Mouse (Mus musculus) E14TG2a.4 (cell line): Measurements from ENCODE around the gene Smurf2.

Source experiments
- H3K27me3 ChIP-seq: 2 replicates; pipeline ENCODE4 v1.6.1; 2014; ENCODE audit warnings: low read length, control low read depth; ENCODE audit not compliant: insufficient read depth
- H3K36me3 ChIP-seq: 2 replicates; pipeline ENCODE4 v1.6.1; 2014; ENCODE audit warnings: low read length, control low read depth; ENCODE audit not compliant: insufficient read depth
- H3K4me1 ChIP-seq: replicated peaks from 2 replicates; pipeline ENCODE4 v1.6.1; 2014; ENCODE audit warnings: low read depth, low read length, control low read depth
- H3K4me3 ChIP-seq: replicated peaks from 2 replicates; pipeline ENCODE4 v1.5.1; 2014; ENCODE audit warnings: mild to moderate bottlenecking, low read length
- H3K9me3 ChIP-seq: 2 replicates; pipeline ENCODE4 v1.6.1; 2014; ENCODE audit warnings: low read length, control low read depth
- CTCF ChIP-seq: conservative IDR thresholded peaks from 2 replicates; pipeline ENCODE4 v1.5.1; 2014; ENCODE audit warnings: low read length
- NANOG ChIP-seq: IDR thresholded peaks from 2 replicates; pipeline ENCODE4 v1.6.1; 2014; ENCODE audit warnings: borderline replicate concordance, low read length, mixed read lengths
- POU5F1 ChIP-seq: IDR thresholded peaks from 2 replicates; pipeline ENCODE4 v1.6.1; 2014; ENCODE audit warnings: low read length, borderline replicate concordance

Gene Smurf2

GRCm38 (mm10) chr11:106919612-106920550, 634 bp downstream of the Smurf2 start:
- Histone ChIP-seq H3K36me3 (no peaks in the 10 kb centered on the region), H3K9me3 (no peaks in the 10 kb centered on the region), H3K27me3 (0 out of 2 replicates have a peak, but pooled peaks cover 5% of the 10 kb centered on the region), H3K4me3 (peak overlapping the region; percentile 89), H3K4me1 (peaks cover 17% of the 10 kb centered on the region)
- TF ChIP-seq POU5F1 = no peak
- no peak for TF ChIP-seq CTCF
- TF ChIP-seq NANOG = no peak

DNA sequence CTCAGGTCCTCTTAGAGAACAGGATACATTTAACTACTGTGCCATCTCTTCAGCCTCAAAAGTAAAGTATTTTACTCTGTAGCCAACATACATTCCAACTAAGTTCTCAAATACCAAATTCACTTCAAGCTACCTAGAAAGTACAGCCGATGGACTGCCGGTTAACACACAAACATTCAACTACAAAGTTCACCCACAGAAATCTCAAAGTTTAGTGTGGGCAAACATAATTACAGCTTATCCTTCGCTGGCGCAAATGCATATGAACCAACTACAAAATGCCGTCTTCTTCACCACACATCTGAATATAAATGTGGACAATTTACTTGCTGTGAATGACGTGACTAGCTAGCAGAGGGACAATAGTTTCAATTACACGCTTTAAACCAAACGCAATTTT, 1.6 kb downstream of the Smurf2 start:
- TF ChIP-seq NANOG = no peak
- no peak for TF ChIP-seq CTCF
- no peak for TF ChIP-seq POU5F1
- H3K27me3 ChIP-seq = no peaks in the 10 kb centered on the region
- peak overlapping the region; percentile 89 for H3K4me3 ChIP-seq
- no peaks in the 10 kb centered on the region for H3K9me3 ChIP-seq
- H3K36me3 ChIP-seq = no peaks in the 10 kb centered on the region
- peaks cover 17% of the 10 kb centered on the region for H3K4me1 ChIP-seq

DNA sequence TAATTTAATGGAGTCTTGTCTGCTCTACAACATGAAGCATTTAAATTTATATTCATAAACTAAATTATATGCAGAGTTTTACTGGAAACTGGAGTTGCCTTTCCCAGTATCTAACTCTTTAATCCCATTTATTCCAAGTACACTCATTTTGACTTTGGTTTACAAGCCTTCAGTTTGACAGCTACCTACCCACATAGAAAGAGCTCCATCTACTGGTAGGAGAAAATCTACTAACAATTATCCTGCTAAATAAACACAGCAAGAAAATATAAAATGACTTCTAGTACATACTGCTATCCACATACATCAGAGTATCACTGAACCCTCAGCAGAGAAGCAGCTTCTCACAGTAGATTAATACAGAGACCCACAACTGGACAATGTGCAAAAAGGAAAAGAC, 9.3 kb downstream of the Smurf2 start:
- H3K27me3 ChIP-seq = no peaks in the 10 kb centered on the region
- H3K36me3 ChIP-seq = no peaks in the 10 kb centered on the region
- peak; percentile 45 for TF ChIP-seq CTCF
- TF ChIP-seq POU5F1 = no peak
- TF ChIP-seq NANOG = no peak
- H3K4me1 ChIP-seq = peaks cover 15% of the 10 kb centered on the region; the same call in 1 of the 2 replicates
- no peaks in the 10 kb centered on the region for H3K9me3 ChIP-seq
- H3K4me3 ChIP-seq = no peak overlapping the region

DNA sequence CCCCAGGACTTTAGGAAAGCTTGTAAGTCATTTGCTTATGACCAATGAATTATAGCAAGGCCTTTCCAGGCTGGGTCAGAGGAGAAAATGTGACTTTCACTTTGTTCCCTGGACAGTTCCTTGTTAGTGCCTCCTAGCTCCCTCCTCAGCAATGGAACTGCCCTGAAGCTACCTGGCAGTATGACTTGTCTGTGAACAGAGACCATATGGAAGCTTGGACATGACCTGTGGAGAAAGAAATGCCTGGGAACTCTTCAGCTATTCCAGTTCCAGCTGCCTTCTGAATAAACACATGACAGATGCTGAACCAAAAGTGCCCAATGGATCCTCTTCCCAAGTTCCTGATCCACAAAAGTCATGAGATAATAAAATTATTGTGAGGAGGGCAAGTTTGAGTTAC, 12.5 kb downstream of the Smurf2 start:
- Histone ChIP-seq H3K9me3 (no peaks in the 10 kb centered on the region), H3K4me1 (peaks cover 29% of the 10 kb centered on the region), H3K27me3 (no peaks in the 10 kb centered on the region), H3K36me3 (peaks cover 4% of the 10 kb centered on the region; the same call in 1 of the 2 replicates), H3K4me3 (no peak overlapping the region)
- TF ChIP-seq NANOG = no peak

DNA sequence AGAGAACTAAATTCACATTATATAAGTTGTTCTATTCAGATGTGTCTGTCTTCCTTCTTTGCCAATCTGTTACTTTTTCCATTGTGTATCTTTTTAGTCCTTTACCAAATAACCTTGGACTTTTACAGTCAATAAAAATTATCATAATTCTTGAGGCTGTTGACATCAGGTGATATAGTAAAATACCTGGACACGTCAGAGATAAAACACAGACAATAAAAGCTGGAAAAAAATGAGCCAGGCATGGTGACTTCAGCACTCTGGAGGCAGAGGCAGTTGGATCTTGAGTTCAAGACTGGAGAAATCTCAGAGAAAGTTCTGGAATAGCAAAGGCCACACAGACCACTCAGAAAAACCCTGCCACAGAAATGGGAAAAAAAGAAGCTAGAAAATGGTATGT, 13.3 kb downstream of the Smurf2 start:
- H3K36me3 ChIP-seq = peaks cover 4% of the 10 kb centered on the region; the same call in 1 of the 2 replicates
- peaks cover 31% of the 10 kb centered on the region for H3K4me1 ChIP-seq
- TF ChIP-seq POU5F1 = no peak
- no peak for TF ChIP-seq CTCF
- TF ChIP-seq NANOG = no peak
- no peak overlapping the region for H3K4me3 ChIP-seq
- no peaks in the 10 kb centered on the region for H3K27me3 ChIP-seq
- no peaks in the 10 kb centered on the region for H3K9me3 ChIP-seq

- Histone ChIP-seq H3K9me3 (no peaks in the 10 kb centered on the region), H3K4me3 (no peak overlapping the region), H3K36me3 (peaks cover 4% of the 10 kb centered on the region; the same call in 1 of the 2 replicates), H3K4me1 (peaks cover 32% of the 10 kb centered on the region), H3K27me3 (no peaks in the 10 kb centered on the region)
- TF ChIP-seq NANOG (no peak), CTCF (no peak), POU5F1 (no peak)
Measured at GRCm38 (mm10) chr11:106905707-106906106, 14.8 kb downstream of the Smurf2 start.

DNA sequence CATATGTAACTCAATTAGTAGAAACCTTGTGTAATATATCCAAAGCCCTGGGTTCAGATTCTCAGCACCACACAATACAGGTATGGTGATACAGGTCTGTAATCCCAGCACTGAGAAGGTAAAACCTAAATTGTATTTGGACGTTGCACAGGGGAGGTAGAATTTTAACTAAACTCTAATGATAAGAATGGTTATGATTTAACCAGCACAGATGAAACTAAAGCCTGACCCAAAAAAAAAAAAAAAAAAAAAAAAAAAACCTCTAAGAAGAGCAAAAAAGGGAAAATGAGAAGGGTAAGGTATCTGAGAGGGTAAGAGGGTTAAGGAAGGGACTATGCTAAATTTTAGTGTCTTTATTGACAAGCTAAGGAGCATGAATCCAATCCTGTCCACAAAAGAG, 20.7 kb downstream of the Smurf2 start:
- no peak for TF ChIP-seq CTCF
- no peak for TF ChIP-seq POU5F1
- Histone ChIP-seq H3K36me3 (no peaks in the 10 kb centered on the region), H3K4me1 (peaks cover 50% of the 10 kb centered on the region), H3K4me3 (no peak overlapping the region), H3K9me3 (no peaks in the 10 kb centered on the region), H3K27me3 (no peaks in the 10 kb centered on the region)

DNA sequence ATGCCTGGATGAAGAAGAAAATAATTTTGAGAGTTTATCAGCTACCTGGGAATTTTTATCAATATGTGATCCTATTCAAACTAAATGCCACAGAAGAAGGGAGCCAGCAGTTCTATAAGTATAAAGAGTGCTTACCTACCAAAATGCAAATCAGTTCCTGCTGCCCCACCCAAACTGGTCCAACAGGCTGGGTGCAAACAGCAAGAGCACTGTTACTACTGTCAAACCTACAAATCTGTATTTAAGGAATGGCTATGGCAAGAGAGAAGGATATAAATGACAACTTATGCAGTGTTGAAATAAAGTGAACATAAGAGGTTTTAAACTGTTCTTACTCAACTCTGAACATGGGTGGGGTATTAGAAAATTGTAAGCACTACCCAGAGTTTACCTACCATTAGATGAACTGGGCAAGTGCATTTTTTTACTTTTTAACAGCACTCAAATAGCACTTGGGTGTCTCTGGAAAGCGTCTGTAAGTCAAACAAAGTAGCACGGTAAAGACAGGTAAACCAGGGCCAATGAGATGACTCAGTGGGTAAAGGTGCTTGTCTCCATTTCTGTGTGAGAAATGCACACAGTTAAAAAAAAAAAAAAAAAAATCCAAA, 23.9 kb downstream of the Smurf2 start:
- Histone ChIP-seq H3K9me3 (no peaks in the 10 kb centered on the region), H3K4me3 (no peak overlapping the region)
- TF ChIP-seq NANOG = no peak
- TF ChIP-seq POU5F1 = no peak
- TF ChIP-seq CTCF = no peak

GRCm38 (mm10) chr11:106883656-106884055, 36.9 kb downstream of the Smurf2 start:
- Histone ChIP-seq H3K36me3 (no peaks in the 10 kb centered on the region), H3K9me3 (no peaks in the 10 kb centered on the region), H3K4me1 (no peaks in the 10 kb centered on the region), H3K4me3 (no peak overlapping the region), H3K27me3 (no peaks in the 10 kb centered on the region)
- TF ChIP-seq POU5F1 (no peak), CTCF (no peak), NANOG (no peak)

More for the DNA sequence above, 23.9 kb downstream of the Smurf2 start:
- H3K4me1 ChIP-seq = peaks cover 33% of the 10 kb centered on the region
- H3K27me3 ChIP-seq = no peaks in the 10 kb centered on the region
- H3K36me3 ChIP-seq = no peaks in the 10 kb centered on the region
